Mouse (Mus musculus) MEL-GATA-1-ER (cell line): ENCODE results near the gene Sec11a.

Experiments used
- DNase-seq: peaks from one replicate; pipeline ENCODE4 v3.0.0-alpha.2; 2012; ENCODE audit warnings: low read depth; ENCODE audit errors: extremely low read depth

Gene Sec11a

DNA sequence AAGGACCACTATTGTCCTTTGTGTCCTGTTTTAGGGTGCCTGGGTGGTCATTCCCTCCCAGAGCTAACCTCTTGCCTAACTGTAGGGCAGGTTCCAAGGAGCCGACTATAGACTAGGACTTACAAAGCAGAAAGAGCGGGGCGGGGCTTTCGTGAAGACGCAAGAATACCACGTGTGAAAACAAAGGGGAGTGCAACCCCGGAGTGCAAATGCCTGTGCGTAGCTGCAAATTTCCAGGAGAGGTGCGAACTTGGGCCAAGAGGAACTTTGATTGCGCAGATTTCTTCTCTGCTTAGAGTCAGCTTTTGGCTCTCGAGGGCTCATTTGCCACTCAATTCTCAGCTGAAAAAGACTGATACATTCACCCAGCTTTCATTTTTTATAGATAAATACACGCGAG is 87.4 kb downstream of the Sec11a start:
- DNase-seq = peak; percentile 65

DNA sequence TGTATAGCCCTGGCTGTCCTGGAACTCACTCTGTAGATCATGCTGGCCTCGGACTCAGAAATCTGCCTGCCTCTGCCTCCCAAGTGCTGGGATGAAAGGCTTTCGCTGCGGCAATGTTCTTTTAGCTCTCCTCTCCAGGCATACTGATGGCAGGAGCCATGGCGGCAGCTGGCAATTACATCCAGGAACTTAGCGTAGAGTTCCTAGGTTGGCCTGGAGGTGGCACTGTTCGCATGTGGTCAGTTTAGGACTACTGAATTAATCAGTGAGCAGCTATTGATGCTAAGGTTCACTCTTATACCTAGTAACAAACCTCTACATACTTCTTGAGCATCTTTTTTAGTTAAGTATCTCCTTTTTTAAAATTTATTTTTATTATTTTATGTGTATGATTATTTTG is 90.4 kb downstream of the Sec11a start:
- peak; percentile 70 for DNase-seq

DNA sequence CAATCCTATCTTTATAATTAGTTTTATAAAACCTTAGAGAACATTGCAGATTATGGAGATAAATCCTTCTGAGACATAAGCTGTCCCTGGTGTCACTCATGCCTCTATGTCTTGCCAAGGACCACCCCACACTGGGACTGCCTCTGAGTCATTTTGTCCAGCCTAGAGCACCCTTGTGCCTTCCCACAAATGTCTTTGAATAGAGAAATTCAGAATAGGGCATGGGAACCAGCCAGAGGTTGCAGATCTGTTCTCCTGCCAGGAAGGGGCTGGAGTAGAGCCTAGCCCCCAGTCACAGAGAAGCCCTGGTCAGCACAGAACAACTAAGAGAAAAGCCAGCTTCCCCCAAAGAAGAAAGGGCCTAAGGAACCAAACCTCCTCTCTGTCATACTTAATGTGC is 92.3 kb downstream of the Sec11a start:
- DNase-seq = no peak
